Mouse (Mus musculus) ES-Bruce4 (cell line): ENCODE results near the gene Adcyap1r1. TPM values are rescaled to one million over a fixed set of nuclear protein-coding genes. Genes with fewer than 3 reads are reported as not detected.

Experiments
- H3K27ac ChIP-seq: 2 replicates; pipeline ENCODE4 v1.5.1; 2012; ENCODE audit warnings: low read length, inconsistent platforms; ENCODE audit not compliant: insufficient read depth
- H3K27me3 ChIP-seq: 2 replicates; pipeline ENCODE4 v1.6.1; 2012; ENCODE audit warnings: mild to moderate bottlenecking, low read length, inconsistent platforms; ENCODE audit not compliant: control insufficient read depth, poor library complexity, insufficient read depth, severe bottlenecking
- H3K36me3 ChIP-seq: 2 replicates; pipeline ENCODE4 v1.6.1; 2012; ENCODE audit warnings: inconsistent platforms, mild to moderate bottlenecking, low read length, moderate library complexity; ENCODE audit not compliant: control insufficient read depth, poor library complexity, insufficient read depth, severe bottlenecking
- H3K4me1 ChIP-seq: one replicate; pipeline ENCODE4 v1.8.1; 2011; ENCODE audit warnings: low read length; ENCODE audit not compliant: control insufficient read depth, insufficient read depth
- H3K4me3 ChIP-seq: 2 replicates; pipeline ENCODE4 v1.5.1; 2011; ENCODE audit warnings: low read depth, mild to moderate bottlenecking, low read length
- H3K9ac ChIP-seq: 2 replicates; pipeline ENCODE4 v1.6.1; 2012; ENCODE audit warnings: low read depth, mild to moderate bottlenecking, inconsistent platforms; ENCODE audit not compliant: poor library complexity, severe bottlenecking
- H3K9me3 ChIP-seq: replicated peaks from 2 replicates; pipeline ENCODE4 v1.6.1; 2012; ENCODE audit warnings: mild to moderate bottlenecking, low read length, inconsistent platforms; ENCODE audit not compliant: control insufficient read depth, poor library complexity, insufficient read depth, severe bottlenecking
- CTCF ChIP-seq: IDR thresholded peaks from one replicate; pipeline ENCODE4 v1.8.1; 2011; ENCODE audit warnings: low read depth, low read length
- EP300 ChIP-seq: IDR thresholded peaks from 2 replicates; pipeline ENCODE4 v1.6.1; 2011; ENCODE audit warnings: low read depth, low read length; ENCODE audit not compliant: insufficient read depth
- POLR2A ChIP-seq: IDR thresholded peaks from one replicate; pipeline ENCODE4 v1.8.1; 2011; ENCODE audit warnings: low read length; ENCODE audit not compliant: insufficient read depth
- polyA plus RNA-seq: library from polyadenylated mRNA; stranded (reverse); fragments of >200 nt; gene quantifications from 2 replicates; pipeline ENCODE4 v1.2.4, GENCODE M21; 2011; ENCODE audit warnings: low read depth; ENCODE audit not compliant: missing spikeins, insufficient read depth, insufficient read length

Adcyap1r1 gene
- polyA plus RNA-seq, 1 experiment = 0.34 TPM

GRCm38 (mm10) chr6:55520237-55521095, 68.7 kb downstream of the Adcyap1r1 start:
- Histone ChIP-seq H3K4me1 (no peaks in the 10 kb centered on the region), H3K9me3 (no peaks in the 10 kb centered on the region), H3K27ac (no peak overlapping the region), H3K9ac (no peak overlapping the region), H3K27me3 (no peaks in the 10 kb centered on the region), H3K4me3 (no peak overlapping the region), H3K36me3 (no peaks in the 10 kb centered on the region)
- TF ChIP-seq EP300 (no peak), POLR2A (no peak), CTCF (peak; percentile 3)

- Histone ChIP-seq H3K27ac (no peak overlapping the region), H3K36me3 (no peaks in the 10 kb centered on the region), H3K4me3 (no peak overlapping the region), H3K9ac (no peak overlapping the region), H3K4me1 (no peaks in the 10 kb centered on the region), H3K27me3 (no peaks in the 10 kb centered on the region; the same call in 1 of the 2 replicates), H3K9me3 (no peaks in the 10 kb centered on the region)
- no peak for TF ChIP-seq EP300
- TF ChIP-seq CTCF = no peak
- TF ChIP-seq POLR2A = no peak
Measured at GRCm38 (mm10) chr6:55536469-55536868, 84.7 kb downstream of the Adcyap1r1 start.

GRCm38 (mm10) chr6:55539196-55539595, 87.4 kb downstream of the Adcyap1r1 start:
- no peak overlapping the region for H3K27ac ChIP-seq
- H3K4me3 ChIP-seq = no peak overlapping the region
- TF ChIP-seq POLR2A (no peak), CTCF (no peak), EP300 (no peak)
- H3K4me1 ChIP-seq = no peaks in the 10 kb centered on the region
- no peaks in the 10 kb centered on the region; the same call in 1 of the 2 replicates for H3K27me3 ChIP-seq
- no peaks in the 10 kb centered on the region for H3K9me3 ChIP-seq
- H3K36me3 ChIP-seq = no peaks in the 10 kb centered on the region
- no peak overlapping the region for H3K9ac ChIP-seq

- H3K4me1 ChIP-seq = no peaks in the 10 kb centered on the region
- no peak overlapping the region for H3K9ac ChIP-seq
- no peaks in the 10 kb centered on the region for H3K27me3 ChIP-seq
- no peaks in the 10 kb centered on the region for H3K9me3 ChIP-seq
- no peaks in the 10 kb centered on the region for H3K36me3 ChIP-seq
- H3K4me3 ChIP-seq = no peak overlapping the region
- H3K27ac ChIP-seq = no peak overlapping the region
- TF ChIP-seq POLR2A (no peak), EP300 (no peak), CTCF (no peak)
Measured at GRCm38 (mm10) chr6:55542359-55542758, 90.6 kb downstream of the Adcyap1r1 start.

- H3K9me3 ChIP-seq = no peaks in the 10 kb centered on the region
- TF ChIP-seq CTCF (no peak), POLR2A (no peak), EP300 (no peak)
- H3K4me3 ChIP-seq = no peak overlapping the region
Measured at GRCm38 (mm10) chr6:55543345-55543744, 91.6 kb downstream of the Adcyap1r1 start.

GRCm38 (mm10) chr6:55549211-55549610, 97.4 kb downstream of the Adcyap1r1 start:
- Histone ChIP-seq H3K4me3 (no peak overlapping the region), H3K9ac (no peak overlapping the region), H3K27ac (no peak overlapping the region), H3K27me3 (no peaks in the 10 kb centered on the region), H3K4me1 (no peaks in the 10 kb centered on the region), H3K9me3 (no peaks in the 10 kb centered on the region), H3K36me3 (no peaks in the 10 kb centered on the region)
- TF ChIP-seq CTCF (no peak), EP300 (no peak), POLR2A (no peak)

More at GRCm38 (mm10) chr6:55543345-55543744, 91.6 kb downstream of the Adcyap1r1 start:
- no peaks in the 10 kb centered on the region for H3K36me3 ChIP-seq
- H3K9ac ChIP-seq = no peak overlapping the region
- no peaks in the 10 kb centered on the region for H3K27me3 ChIP-seq
- no peaks in the 10 kb centered on the region for H3K4me1 ChIP-seq
- H3K27ac ChIP-seq = no peak overlapping the region
